Mouse (Mus musculus) midbrain, embryonic 14.5 days (tissue): ENCODE measurements around the gene Cd2. TPM values are rescaled to one million over a fixed set of nuclear protein-coding genes. Genes with fewer than 3 reads are reported as not detected.

Source experiments
- ATAC-seq: fragments of 200-750 bp; cut with Nextera tagmentation; 2 replicates; pipeline ENCODE4 v1.8.0; 2017; ENCODE audit warnings: moderate number of reproducible peaks, moderate library complexity; ENCODE audit not compliant: low FRiP score, low TSS enrichment
- DNase-seq: peaks from one replicate; pipeline ENCODE4 v3.0.0-alpha.2; 2015
- H3K27ac ChIP-seq: fragments of 300-500 bp; sonication (generic); replicated peaks from 2 replicates; pipeline ENCODE4 v1.5.1; 2014; ENCODE audit warnings: mild to moderate bottlenecking, low read depth, low read length, moderate library complexity
- H3K27me3 ChIP-seq: fragments of 300-500 bp; sonication (generic); 2 replicates; pipeline ENCODE4 v1.6.1; 2014; ENCODE audit warnings: low read length, control low read depth, mixed read lengths; ENCODE audit not compliant: control insufficient read depth, insufficient read depth
- H3K36me3 ChIP-seq: fragments of 300-500 bp; sonication (generic); 2 replicates; pipeline ENCODE4 v1.6.1; 2014; ENCODE audit warnings: low read length, control low read depth; ENCODE audit not compliant: control insufficient read depth, insufficient read depth
- H3K4me1 ChIP-seq: fragments of 300-500 bp; sonication (generic); 2 replicates; pipeline ENCODE4 v1.6.1; 2014; ENCODE audit warnings: mild to moderate bottlenecking, antibody characterized with exemption, low read length, control low read depth; ENCODE audit not compliant: control insufficient read depth, insufficient read depth
- H3K4me2 ChIP-seq: fragments of 300-500 bp; sonication (generic); 2 replicates; pipeline ENCODE4 v1.6.1; 2014; ENCODE audit warnings: mild to moderate bottlenecking, low read length, moderate library complexity
- H3K4me3 ChIP-seq: fragments of 300-500 bp; sonication (generic); replicated peaks from 2 replicates; pipeline ENCODE4 v1.5.1; 2014; ENCODE audit warnings: low read depth, low read length
- H3K9ac ChIP-seq: fragments of 300-500 bp; sonication (generic); replicated peaks from 2 replicates; pipeline ENCODE4 v1.6.1; 2014; ENCODE audit warnings: mild to moderate bottlenecking, low read length, moderate library complexity
- H3K9me3 ChIP-seq: fragments of 300-500 bp; sonication (generic); 2 replicates; pipeline ENCODE4 v1.6.1; 2016; ENCODE audit warnings: low read length, control low read depth, mixed read lengths; ENCODE audit not compliant: control insufficient read depth
- WGBS: fragments of 180-500 bp; shearing (Covaris S2); extraction: QIAGEN DNeasy Blood & Tissue Kit; methylation state at CpG from one replicate; pipeline ENCODE4 v1.1.7; 2014; 5-methylcytosine and 5-hydroxymethylcytosine counted together
- polyA plus RNA-seq: library from polyadenylated mRNA; unstranded; fragments of >200 nt; fragmentation: Nextera tagmentation; extraction: Ambion mirVana; gene quantifications from 2 replicates; pipeline ENCODE4 v1.2.1, GENCODE M21; 2014

Gene Cd2
- polyA plus RNA-seq, 1 experiment from 2014 or later: not detected

DNA sequence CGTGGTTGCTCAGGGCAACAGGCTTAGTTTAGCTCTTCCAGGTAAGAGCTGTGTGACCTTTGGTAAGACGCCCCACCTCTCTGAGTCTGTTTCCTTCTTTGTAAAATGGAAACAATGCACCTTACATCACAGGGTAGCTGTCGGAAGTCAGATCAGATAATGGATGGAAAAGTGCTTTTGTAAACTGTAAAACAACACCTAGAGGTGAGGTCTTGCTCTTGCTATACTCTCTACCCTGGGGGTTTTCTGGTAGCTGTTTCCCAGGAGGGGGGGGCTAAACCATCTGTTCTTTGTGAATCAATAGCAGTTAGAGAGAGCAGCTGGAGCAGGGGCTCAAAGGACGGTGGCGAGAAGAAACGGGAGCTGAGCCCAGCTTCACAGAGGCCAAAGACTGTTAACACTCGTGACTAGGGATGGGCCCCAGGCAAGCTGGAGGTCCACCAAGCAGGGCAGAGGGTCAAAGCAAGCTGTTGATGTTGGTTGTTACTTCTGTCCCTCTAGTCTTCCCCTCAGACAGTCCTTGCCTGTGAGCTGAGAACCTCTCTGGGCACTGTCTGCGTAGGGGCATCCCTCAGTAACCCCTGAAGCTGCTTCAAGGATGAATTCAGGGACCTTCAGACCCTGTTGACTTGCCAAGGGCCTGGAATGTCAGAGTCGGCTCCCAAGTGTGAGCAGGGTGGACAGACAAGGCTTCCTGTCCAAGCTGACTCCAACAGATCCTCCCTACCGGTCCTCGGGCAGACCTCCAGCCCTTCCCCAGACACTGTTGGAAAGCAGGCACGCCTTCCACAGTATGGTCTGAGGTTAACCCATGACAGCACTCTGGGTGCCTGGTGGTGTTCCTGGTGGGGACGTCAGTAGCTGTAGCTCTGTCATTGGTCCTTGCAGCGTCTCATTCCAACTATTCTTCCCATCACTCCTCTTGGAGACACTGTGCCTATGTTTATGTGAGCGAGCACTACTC, 7.1 kb downstream of the Cd2 start:
- no peak overlapping the region for H3K9ac ChIP-seq
- no peak overlapping the region for H3K27ac ChIP-seq
- H3K27me3 ChIP-seq: no peaks in the 10 kb centered on the region
- no peaks in the 10 kb centered on the region for H3K36me3 ChIP-seq
- H3K9me3 ChIP-seq: no peaks in the 10 kb centered on the region
- 59% methylated on average over 15 of the region's 15 CpGs for WGBS
- no peak overlapping the region for H3K4me2 ChIP-seq
- DNase-seq (peak; percentile 17), ATAC-seq (no peak)
- H3K4me3 ChIP-seq: no peak overlapping the region
- 0 out of 2 replicates have a peak, but pooled peaks cover 3% of the 10 kb centered on the region for H3K4me1 ChIP-seq

DNA sequence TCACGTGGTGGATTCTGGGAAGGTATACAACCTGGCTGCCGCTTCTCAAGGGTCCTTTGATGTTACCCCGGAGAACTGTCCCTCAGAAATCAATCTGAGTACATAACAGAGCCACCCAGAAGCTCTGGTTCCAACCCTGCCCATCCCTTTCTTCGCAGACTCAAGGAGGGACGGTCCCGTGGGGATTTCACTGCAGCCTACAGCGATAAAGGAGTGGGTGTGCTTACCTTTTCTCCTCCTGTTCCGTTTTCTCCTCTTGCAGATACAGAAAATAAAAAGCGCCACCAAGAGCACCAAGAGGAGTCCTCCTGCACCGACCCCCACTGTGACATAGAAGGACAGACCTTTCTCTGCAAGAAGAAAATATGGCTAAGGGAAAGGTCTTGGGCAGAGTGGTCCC, 8.2 kb downstream of the Cd2 start:
- Histone ChIP-seq H3K4me3 (no peak overlapping the region), H3K27ac (no peak overlapping the region), H3K27me3 (no peaks in the 10 kb centered on the region), H3K36me3 (no peaks in the 10 kb centered on the region), H3K4me2 (no peak overlapping the region), H3K9ac (no peak overlapping the region), H3K4me1 (0 out of 2 replicates have a peak, but pooled peaks cover 3% of the 10 kb centered on the region), H3K9me3 (no peaks in the 10 kb centered on the region)
- DNase-seq (no peak), ATAC-seq (no peak)
- WGBS: 84% methylated on average over 10 of the region's 10 CpGs

DNA sequence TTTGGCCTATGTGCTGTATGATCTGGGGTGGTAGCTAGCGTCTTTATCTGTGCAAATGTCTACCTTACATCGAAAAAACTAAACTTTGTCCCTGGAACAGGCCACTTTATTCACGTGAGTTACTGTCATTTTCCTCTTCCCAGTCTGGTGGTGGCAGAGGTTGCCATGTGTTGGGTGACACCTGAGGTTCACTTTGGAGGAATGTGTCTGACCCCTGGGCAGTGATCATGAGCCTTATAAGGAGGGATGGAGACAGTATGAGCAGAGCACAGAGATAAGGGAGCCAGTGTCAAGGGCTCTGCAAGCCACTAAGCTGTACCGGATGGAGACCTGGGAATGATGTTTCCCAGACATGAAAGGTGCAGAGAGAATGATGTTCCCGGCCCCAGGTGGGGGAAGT, 9.3 kb downstream of the Cd2 start:
- H3K36me3 ChIP-seq: no peaks in the 10 kb centered on the region
- no peak overlapping the region for H3K27ac ChIP-seq
- 93% methylated on average over 5 of the region's 5 CpGs for WGBS
- H3K27me3 ChIP-seq: no peaks in the 10 kb centered on the region
- H3K9ac ChIP-seq: no peak overlapping the region
- no peak overlapping the region for H3K4me2 ChIP-seq
- H3K9me3 ChIP-seq: no peaks in the 10 kb centered on the region
- ATAC-seq (no peak), DNase-seq (no peak)
- H3K4me1 ChIP-seq: 0 out of 2 replicates have a peak, but pooled peaks cover 3% of the 10 kb centered on the region
- no peak overlapping the region for H3K4me3 ChIP-seq

DNA sequence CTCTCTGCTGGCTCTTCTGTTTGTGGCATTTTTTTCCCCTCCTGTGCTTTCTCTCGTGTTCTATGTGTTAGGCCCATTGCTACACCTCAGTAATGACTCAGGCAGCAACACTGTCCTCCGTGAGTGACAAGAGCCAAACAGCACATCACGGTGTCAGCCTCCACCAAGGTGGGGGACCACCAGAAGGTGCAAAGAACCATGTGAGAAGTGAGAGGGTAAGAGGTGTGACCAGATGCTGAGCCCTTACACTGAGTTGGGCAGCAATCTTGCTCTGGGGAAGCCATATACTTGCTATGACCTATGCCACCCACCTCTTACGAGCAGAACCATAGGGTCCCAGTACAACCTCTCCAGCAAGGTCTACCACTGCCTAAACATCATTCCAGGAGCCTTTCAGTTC, 9.9 kb downstream of the Cd2 start:
- Histone ChIP-seq H3K27ac (no peak overlapping the region), H3K9ac (no peak overlapping the region), H3K4me2 (no peak overlapping the region), H3K4me1 (0 out of 2 replicates have a peak, but pooled peaks cover 3% of the 10 kb centered on the region), H3K27me3 (no peaks in the 10 kb centered on the region), H3K36me3 (no peaks in the 10 kb centered on the region), H3K4me3 (no peak overlapping the region), H3K9me3 (no peaks in the 10 kb centered on the region)
- DNase-seq (no peak), ATAC-seq (no peak)
- WGBS: 89% methylated on average over 4 of the region's 4 CpGs

DNA sequence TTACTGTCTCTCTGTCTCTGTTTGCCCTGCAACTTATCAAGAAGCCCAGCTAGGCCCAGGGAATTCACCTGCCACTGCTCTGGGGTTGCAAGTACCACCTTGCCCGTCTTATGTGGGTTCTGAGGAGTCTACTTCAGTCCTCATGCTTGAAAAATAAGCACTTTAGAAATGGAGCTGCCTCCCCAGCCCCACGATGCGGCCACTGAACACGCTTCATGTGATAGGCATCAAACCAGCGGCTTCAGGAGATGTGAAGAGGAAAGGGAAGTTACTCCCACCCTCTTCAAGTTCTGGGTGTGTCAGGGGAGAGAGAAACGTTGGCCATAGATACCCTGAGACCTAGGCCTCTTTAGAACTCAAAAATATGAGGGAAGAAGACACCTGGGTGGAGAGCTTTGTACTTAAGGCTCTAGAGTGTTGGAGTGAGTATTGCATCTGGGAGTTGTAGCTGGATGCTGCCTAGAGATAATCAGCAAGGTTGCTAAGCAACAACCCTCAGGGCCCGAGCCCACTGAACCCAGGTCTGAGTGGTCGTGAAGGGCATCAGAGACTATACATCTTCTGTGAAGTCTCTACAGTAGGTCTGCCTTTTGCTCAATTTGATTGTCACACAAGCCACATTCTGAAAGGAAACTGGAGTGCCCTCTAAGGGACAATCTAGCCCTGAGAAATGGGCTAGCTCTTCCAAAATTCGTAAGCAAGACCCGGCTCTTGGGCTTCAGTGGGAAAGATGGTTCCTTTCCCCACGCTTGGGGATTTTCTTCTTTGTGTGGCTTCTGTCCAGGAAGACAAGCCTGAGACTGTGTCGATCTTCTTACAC, 11.0 kb downstream of the Cd2 start:
- no peaks in the 10 kb centered on the region for H3K9me3 ChIP-seq
- no peak overlapping the region for H3K4me2 ChIP-seq
- 0 out of 2 replicates have a peak, but pooled peaks cover 3% of the 10 kb centered on the region for H3K4me1 ChIP-seq
- DNase-seq (no peak), ATAC-seq (no peak)
- no peaks in the 10 kb centered on the region for H3K27me3 ChIP-seq
- H3K9ac ChIP-seq: no peak overlapping the region
- no peak overlapping the region for H3K27ac ChIP-seq
- no peak overlapping the region for H3K4me3 ChIP-seq
- no peaks in the 10 kb centered on the region for H3K36me3 ChIP-seq
- WGBS: 73% methylated on average over 12 of the region's 12 CpGs

DNA sequence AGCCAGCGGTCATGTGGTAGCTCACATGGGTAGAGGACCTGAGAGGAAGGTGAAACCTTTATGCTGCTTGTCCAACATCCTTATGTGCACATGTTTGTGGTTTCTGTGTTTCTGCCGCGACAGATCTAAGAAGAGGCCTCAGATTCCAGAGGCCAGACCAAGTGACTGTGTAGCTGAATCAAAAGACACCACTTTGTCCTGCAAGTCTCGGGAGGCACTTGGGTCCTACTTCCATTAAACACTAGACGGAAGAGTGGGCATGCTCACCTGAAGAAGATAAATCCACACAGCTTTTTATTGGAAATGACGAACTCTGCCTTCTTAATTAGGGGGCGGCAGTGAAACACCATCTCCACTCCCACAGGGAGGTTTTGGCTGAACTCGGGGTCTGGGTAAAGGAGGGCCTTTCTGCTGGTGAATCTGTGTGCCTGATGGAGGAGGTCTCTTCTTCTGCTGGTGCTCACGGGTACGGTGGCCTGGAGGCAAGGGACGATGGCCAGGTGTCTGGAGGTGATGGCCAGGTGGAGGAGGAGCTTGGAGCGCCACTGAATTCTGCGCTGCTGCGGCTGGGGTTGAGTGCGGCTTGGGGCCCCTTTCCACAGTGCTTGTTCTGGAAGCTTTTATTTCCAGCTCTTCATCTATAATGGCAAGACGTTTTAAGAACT, 12.0 kb downstream of the Cd2 start:
- no peak for ATAC-seq
- Histone ChIP-seq H3K9ac (no peak overlapping the region), H3K27me3 (no peaks in the 10 kb centered on the region), H3K4me1 (no peaks in the 10 kb centered on the region), H3K36me3 (no peaks in the 10 kb centered on the region), H3K4me3 (no peak overlapping the region), H3K9me3 (no peaks in the 10 kb centered on the region), H3K4me2 (no peak overlapping the region), H3K27ac (no peak overlapping the region)
- no peak for DNase-seq
- WGBS: 90% methylated on average over 16 of the region's 16 CpGs

DNA sequence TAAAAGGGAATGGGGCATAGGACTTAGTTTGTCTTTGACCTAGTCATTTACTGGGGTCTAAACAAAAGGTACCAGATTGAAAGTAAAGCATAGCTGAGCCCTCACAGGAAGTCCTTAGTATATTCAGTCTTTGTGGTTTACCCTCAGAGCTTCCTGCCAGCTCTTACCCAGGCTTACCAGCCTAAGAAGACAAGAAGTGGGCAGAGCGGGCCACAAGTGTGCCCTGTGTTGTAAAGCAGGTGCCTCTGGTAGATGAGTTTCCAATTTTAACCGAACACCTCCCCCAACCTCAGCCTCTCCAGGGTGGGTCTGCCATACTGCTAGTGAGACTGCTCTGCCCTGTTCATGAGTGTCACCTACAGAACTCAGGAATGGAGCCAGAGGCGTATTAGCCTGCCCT, 12.9 kb downstream of the Cd2 start:
- H3K36me3 ChIP-seq: no peaks in the 10 kb centered on the region

DNA sequence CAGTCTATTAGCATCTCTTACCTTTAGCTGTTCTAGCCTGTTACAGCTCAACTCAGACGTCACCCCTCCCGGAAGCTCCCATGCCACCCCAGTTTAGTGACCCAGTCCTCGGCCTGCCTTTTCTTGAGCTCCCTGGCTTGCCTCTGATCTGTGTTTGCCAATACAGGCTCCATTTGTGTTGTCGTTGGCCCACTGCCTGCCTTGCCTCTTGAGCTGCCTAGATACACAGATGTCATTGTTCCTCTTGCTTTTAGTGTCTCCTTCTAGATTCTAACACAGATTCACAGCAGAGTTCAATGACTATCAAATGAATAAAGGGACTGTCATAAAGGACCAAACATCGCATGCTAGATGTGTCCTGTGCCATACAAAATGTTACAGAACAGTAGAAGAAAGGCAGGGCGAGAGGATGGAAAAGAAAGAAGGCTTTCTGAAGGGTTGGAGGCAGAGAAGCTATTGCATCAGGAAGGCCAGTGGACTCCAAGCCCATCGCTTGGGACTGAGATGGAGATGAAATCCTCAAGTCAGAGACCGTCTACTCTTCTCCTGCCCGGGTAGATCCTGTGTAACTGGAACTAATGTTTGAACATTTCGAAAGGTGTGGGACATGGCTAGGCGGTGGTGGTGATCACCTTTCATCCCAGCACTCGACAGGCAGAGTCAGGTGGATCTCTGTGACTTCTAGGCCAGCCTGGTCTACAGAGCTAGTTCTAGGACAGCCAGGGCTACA, 13.5 kb downstream of the Cd2 start:
- Histone ChIP-seq H3K36me3 (no peaks in the 10 kb centered on the region), H3K27ac (no peak overlapping the region), H3K4me2 (no peak overlapping the region), H3K4me3 (no peak overlapping the region), H3K4me1 (no peaks in the 10 kb centered on the region), H3K9ac (no peak overlapping the region), H3K27me3 (no peaks in the 10 kb centered on the region), H3K9me3 (no peaks in the 10 kb centered on the region)
- peak; percentile 40 for DNase-seq
- WGBS: 83% methylated on average over 12 of the region's 12 CpGs
- no peak for ATAC-seq

More for the DNA sequence above, 12.9 kb downstream of the Cd2 start:
- no peak overlapping the region for H3K4me2 ChIP-seq
- H3K4me1 ChIP-seq: no peaks in the 10 kb centered on the region
- H3K9me3 ChIP-seq: no peaks in the 10 kb centered on the region
- H3K27me3 ChIP-seq: no peaks in the 10 kb centered on the region
- DNase-seq (no peak), ATAC-seq (no peak)
- H3K27ac ChIP-seq: no peak overlapping the region
- WGBS: 85% methylated on average over 3 of the region's 3 CpGs
- H3K4me3 ChIP-seq: no peak overlapping the region
- H3K9ac ChIP-seq: no peak overlapping the region
